Mouse (Mus musculus) stomach, postnatal 0 days (tissue): ENCODE measurements around the gene Usp9x.

Experiments used
- CTCF ChIP-seq: IDR thresholded peaks from 2 replicates; pipeline ENCODE4 v1.5.1; 2016; ENCODE audit warnings: antibody characterized with exemption, low read depth, mild to moderate bottlenecking, moderate library complexity
- EP300 ChIP-seq: optimal IDR thresholded peaks from 2 replicates; pipeline ENCODE3; 2016; ENCODE audit warnings: antibody characterized with exemption

GRCm38 (mm10) chrX:13037085-13037484 is 34.2 kb upstream of the Usp9x start:
- no peak for TF ChIP-seq EP300
- TF ChIP-seq CTCF, result no peak
